Mouse (Mus musculus) hindbrain, embryonic 14.5 days (tissue): ENCODE results near the gene Epyc. TPM values are rescaled to one million over a fixed set of nuclear protein-coding genes. Genes with fewer than 3 reads are reported as not detected.
A peak's percentile ranks its signal among the peaks of the same experiment; 100 is the strongest.

ENCODE experiments used
- ATAC-seq: fragments of 200-750 bp; cut with Nextera tagmentation; 2 replicates; pipeline ENCODE4 v1.8.0; 2017; ENCODE audit warnings: moderate number of reproducible peaks, mild to moderate bottlenecking, moderate TSS enrichment, moderate library complexity; ENCODE audit not compliant: low FRiP score
- DNase-seq: peaks from one replicate; pipeline ENCODE4 v3.0.0-alpha.2; 2015; ENCODE audit warnings: low spot score
- H3K27ac ChIP-seq: fragments of 300-500 bp; sonication (generic); 2 replicates; pipeline ENCODE4 v1.5.1; 2014; ENCODE audit warnings: mild to moderate bottlenecking, moderate library complexity
- H3K27me3 ChIP-seq: fragments of 300-500 bp; sonication (generic); 2 replicates; pipeline ENCODE4 v1.6.1; 2014; ENCODE audit warnings: mild to moderate bottlenecking, low read length, mixed read lengths; ENCODE audit not compliant: control insufficient read depth, insufficient read depth
- H3K36me3 ChIP-seq: fragments of 300-500 bp; sonication (generic); replicated peaks from 2 replicates; pipeline ENCODE4 v1.6.1; 2014; ENCODE audit not compliant: control insufficient read depth, insufficient read depth
- H3K4me1 ChIP-seq: fragments of 300-500 bp; sonication (generic); replicated peaks from 2 replicates; pipeline ENCODE4 v1.6.1; 2014; ENCODE audit warnings: antibody characterized with exemption, low read length, mixed read lengths; ENCODE audit not compliant: control insufficient read depth, insufficient read depth
- H3K4me2 ChIP-seq: fragments of 300-500 bp; sonication (generic); replicated peaks from 2 replicates; pipeline ENCODE4 v1.6.1; 2014; ENCODE audit warnings: mild to moderate bottlenecking, moderate library complexity
- H3K4me3 ChIP-seq: fragments of 300-500 bp; sonication (generic); replicated peaks from 2 replicates; pipeline ENCODE4 v1.5.1; 2014; ENCODE audit warnings: mild to moderate bottlenecking, low read length
- H3K9ac ChIP-seq: fragments of 300-500 bp; sonication (generic); 2 replicates; pipeline ENCODE4 v1.6.1; 2014
- H3K9me3 ChIP-seq: fragments of 300-500 bp; sonication (generic); 2 replicates; pipeline ENCODE4 v1.6.1; 2016; ENCODE audit warnings: low read length; ENCODE audit not compliant: control insufficient read depth
- WGBS: fragments of 180-500 bp; shearing (Covaris S2); extraction: QIAGEN DNeasy Blood & Tissue Kit; methylation state at CpG from one replicate; pipeline ENCODE4 v1.1.7; 2014; 5-methylcytosine and 5-hydroxymethylcytosine counted together
- polyA plus RNA-seq: library from polyadenylated mRNA; unstranded; fragments of >200 nt; fragmentation: Nextera tagmentation; extraction: Ambion mirVana; gene quantifications from 2 replicates; pipeline ENCODE4 v1.2.1, GENCODE M21; 2014

The Epyc gene
- 0.28 TPM in 1 of 2 replicates, not detected in the other for polyA plus RNA-seq

GRCm38 (mm10) chr10:97643768-97644167, at the start of gene Epyc:
TSS of gene Epyc (plus strand) at chr10:97644068.
- Histone ChIP-seq H3K9me3 (no peaks in the 10 kb centered on the region), H3K27me3 (no peaks in the 10 kb centered on the region), H3K36me3 (no peaks in the 10 kb centered on the region), H3K27ac (no peak within 1 kb of the TSS), H3K4me1 (no peaks in the 10 kb centered on the region), H3K4me3 (no peak within 1 kb of the TSS), H3K9ac (no peak within 1 kb of the TSS), H3K4me2 (no peak within 1 kb of the TSS)
- 84% methylated on average over 2 of the region's 2 CpGs for WGBS
- no peak for ATAC-seq
- DNase-seq: no peak

- Histone ChIP-seq H3K27ac (no peak overlapping the region), H3K9me3 (no peaks in the 10 kb centered on the region), H3K4me3 (no peak overlapping the region), H3K27me3 (no peaks in the 10 kb centered on the region), H3K36me3 (no peaks in the 10 kb centered on the region), H3K4me2 (no peak overlapping the region), H3K4me1 (no peaks in the 10 kb centered on the region), H3K9ac (no peak overlapping the region)
- WGBS: 87% methylated on average over 1 of the region's 1 CpGs
- ATAC-seq (no peak), DNase-seq (no peak)
These were observed 48.2 kb upstream of the Epyc start for GRCm38 (mm10) chr10:97595680-97596079.

- Histone ChIP-seq H3K27ac (no peak overlapping the region), H3K4me1 (no peaks in the 10 kb centered on the region), H3K4me2 (no peak overlapping the region), H3K9me3 (no peaks in the 10 kb centered on the region), H3K27me3 (no peaks in the 10 kb centered on the region), H3K36me3 (no peaks in the 10 kb centered on the region), H3K9ac (no peak overlapping the region), H3K4me3 (no peak overlapping the region)
- DNase-seq: no peak
- ATAC-seq: 0 out of 2 replicates have a peak, but pooled peaks have one; percentile 43
- WGBS: 66% methylated on average over 4 of the region's 4 CpGs
These were observed 42.1 kb upstream of the Epyc start for GRCm38 (mm10) chr10:97601744-97602143.

DNA sequence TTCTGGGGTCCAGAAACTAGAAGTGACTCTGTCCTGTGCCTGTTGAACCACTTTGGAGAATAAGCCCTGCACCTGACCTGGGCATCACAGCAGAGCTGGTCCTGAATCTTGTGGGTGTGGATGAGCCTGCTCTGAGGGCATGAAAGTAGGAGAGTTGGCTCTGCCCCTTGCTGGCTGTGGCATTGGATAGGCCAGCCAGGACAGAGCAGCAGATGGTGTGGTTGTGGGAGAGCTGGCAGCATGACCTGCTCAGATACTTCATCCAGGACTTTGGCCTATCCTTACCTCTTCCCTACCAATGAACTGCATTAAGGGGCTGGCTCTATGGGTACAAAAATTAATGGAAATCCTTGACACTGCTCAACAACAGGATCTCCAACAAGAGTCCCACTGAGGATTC, 40.6 kb upstream of the Epyc start:
- Histone ChIP-seq H3K27ac (no peak overlapping the region), H3K9ac (no peak overlapping the region), H3K4me1 (no peaks in the 10 kb centered on the region), H3K4me3 (no peak overlapping the region), H3K4me2 (no peak overlapping the region), H3K9me3 (no peaks in the 10 kb centered on the region), H3K27me3 (no peaks in the 10 kb centered on the region), H3K36me3 (no peaks in the 10 kb centered on the region)
- ATAC-seq: no peak
- DNase-seq: no peak

GRCm38 (mm10) chr10:97606579-97606978, 37.3 kb upstream of the Epyc start, which contains the start of gene Kera:
TSS of gene Kera (plus strand) at chr10:97606879.
- Histone ChIP-seq H3K9ac (no peak within 1 kb of the TSS), H3K9me3 (no peaks in the 10 kb centered on the region), H3K27me3 (no peaks in the 10 kb centered on the region), H3K36me3 (no peaks in the 10 kb centered on the region), H3K4me2 (no peak within 1 kb of the TSS), H3K27ac (no peak within 1 kb of the TSS), H3K4me3 (no peak within 1 kb of the TSS), H3K4me1 (no peaks in the 10 kb centered on the region)
- no peak for DNase-seq
- no peak for ATAC-seq
- WGBS: 77% methylated on average over 2 of the region's 2 CpGs

DNA sequence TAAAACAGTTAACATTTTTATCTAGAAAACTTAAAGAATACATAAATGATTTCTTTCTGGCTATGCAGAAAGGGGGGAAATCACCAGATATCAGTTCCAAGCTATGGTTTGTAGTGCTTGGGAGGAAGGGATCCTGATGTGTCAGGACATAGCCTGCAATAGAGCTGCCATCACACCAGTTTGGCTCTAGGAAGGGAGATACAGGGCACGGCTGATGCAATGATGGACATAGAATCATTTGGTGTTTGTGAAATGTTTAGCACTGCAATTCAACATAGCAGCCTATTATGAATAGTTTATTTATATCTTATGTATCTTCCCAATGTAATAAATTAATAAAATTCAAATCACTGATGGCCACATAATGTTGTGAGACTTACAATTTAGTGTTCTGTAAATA, 21.5 kb upstream of the Epyc start:
- 90% methylated on average over 1 of the region's 1 CpGs for WGBS
- DNase-seq: no peak
- Histone ChIP-seq H3K9me3 (no peaks in the 10 kb centered on the region), H3K9ac (no peak overlapping the region), H3K27me3 (no peaks in the 10 kb centered on the region), H3K4me3 (no peak overlapping the region), H3K27ac (no peak overlapping the region), H3K36me3 (no peaks in the 10 kb centered on the region), H3K4me2 (no peak overlapping the region), H3K4me1 (no peaks in the 10 kb centered on the region)
- no peak for ATAC-seq

GRCm38 (mm10) chr10:97624381-97624780, 19.5 kb upstream of the Epyc start:
- 74% methylated on average over 2 of the region's 2 CpGs for WGBS
- Histone ChIP-seq H3K4me3 (no peak overlapping the region), H3K9ac (no peak overlapping the region), H3K27me3 (no peaks in the 10 kb centered on the region), H3K36me3 (no peaks in the 10 kb centered on the region), H3K9me3 (no peaks in the 10 kb centered on the region), H3K27ac (no peak overlapping the region), H3K4me1 (no peaks in the 10 kb centered on the region), H3K4me2 (no peak overlapping the region)
- ATAC-seq: no peak
- no peak for DNase-seq

GRCm38 (mm10) chr10:97625116-97625515, 18.8 kb upstream of the Epyc start:
- Histone ChIP-seq H3K4me3 (no peak overlapping the region), H3K36me3 (no peaks in the 10 kb centered on the region), H3K27me3 (no peaks in the 10 kb centered on the region), H3K4me1 (no peaks in the 10 kb centered on the region), H3K9me3 (no peaks in the 10 kb centered on the region), H3K27ac (no peak overlapping the region), H3K9ac (no peak overlapping the region), H3K4me2 (no peak overlapping the region)
- ATAC-seq (no peak), DNase-seq (no peak)
- WGBS: 76% methylated on average over 4 of the region's 4 CpGs

GRCm38 (mm10) chr10:97626543-97626942, 17.3 kb upstream of the Epyc start:
- no peak overlapping the region for H3K4me3 ChIP-seq
- no peaks in the 10 kb centered on the region for H3K9me3 ChIP-seq
- no peak overlapping the region for H3K4me2 ChIP-seq
- no peak overlapping the region for H3K27ac ChIP-seq
- 88% methylated on average over 1 of the region's 1 CpGs for WGBS
- no peaks in the 10 kb centered on the region for H3K27me3 ChIP-seq
- no peaks in the 10 kb centered on the region for H3K4me1 ChIP-seq
- no peak overlapping the region for H3K9ac ChIP-seq
- no peaks in the 10 kb centered on the region for H3K36me3 ChIP-seq
- no peak for ATAC-seq
- DNase-seq: no peak

GRCm38 (mm10) chr10:97631061-97631460, 12.8 kb upstream of the Epyc start:
- H3K9me3 ChIP-seq: no peaks in the 10 kb centered on the region
- H3K27ac ChIP-seq: no peak overlapping the region
- H3K4me1 ChIP-seq: no peaks in the 10 kb centered on the region
- WGBS: 88% methylated on average over 3 of the region's 3 CpGs
- no peak for DNase-seq
- no peaks in the 10 kb centered on the region for H3K36me3 ChIP-seq
- no peak for ATAC-seq
- no peak overlapping the region for H3K9ac ChIP-seq
- H3K4me3 ChIP-seq: no peak overlapping the region
- no peak overlapping the region for H3K4me2 ChIP-seq
- H3K27me3 ChIP-seq: no peaks in the 10 kb centered on the region
